Mouse (Mus musculus) stomach, postnatal 0 days (tissue): ENCODE measurements around the gene Sf3b6. TPM values are rescaled to one million over a fixed set of nuclear protein-coding genes. Genes with fewer than 3 reads are reported as not detected.
A peak's percentile ranks its signal among the peaks of the same experiment; 100 is the strongest.

Experiments
- ATAC-seq: fragments of 200-750 bp; cut with Nextera tagmentation; 2 replicates; pipeline ENCODE4 v1.8.0; 2017; ENCODE audit not compliant: low FRiP score, low TSS enrichment
- DNase-seq: peaks from one replicate; pipeline ENCODE4 v3.0.0-alpha.2; 2016; ENCODE audit warnings: low spot score
- H3K27ac ChIP-seq: fragments of 300-500 bp; sonication (generic); replicated peaks from 2 replicates; pipeline ENCODE4 v1.5.1; 2014; ENCODE audit warnings: mild to moderate bottlenecking, control low read depth
- H3K27me3 ChIP-seq: fragments of 300-500 bp; sonication (generic); 2 replicates; pipeline ENCODE4 v1.6.1; 2014; ENCODE audit warnings: low read length; ENCODE audit not compliant: control insufficient read depth, insufficient read depth
- H3K36me3 ChIP-seq: fragments of 300-500 bp; sonication (generic); 2 replicates; pipeline ENCODE4 v1.6.1; 2014; ENCODE audit warnings: low read length, mixed read lengths; ENCODE audit not compliant: control insufficient read depth, insufficient read depth
- H3K4me1 ChIP-seq: fragments of 300-500 bp; sonication (generic); replicated peaks from 2 replicates; pipeline ENCODE4 v1.6.1; 2014; ENCODE audit warnings: antibody characterized with exemption; ENCODE audit not compliant: control insufficient read depth, insufficient read depth
- H3K4me2 ChIP-seq: fragments of 300-500 bp; sonication (generic); replicated peaks from 2 replicates; pipeline ENCODE4 v1.6.1; 2014; ENCODE audit warnings: low read depth, mild to moderate bottlenecking, control low read depth, moderate library complexity
- H3K4me3 ChIP-seq: fragments of 300-500 bp; sonication (generic); 2 replicates; pipeline ENCODE4 v1.5.1; 2014; ENCODE audit warnings: low read depth, low read length, control low read depth
- H3K9ac ChIP-seq: fragments of 300-500 bp; sonication (generic); 2 replicates; pipeline ENCODE4 v1.6.1; 2014; ENCODE audit warnings: mild to moderate bottlenecking, low read length, control low read depth, mixed read lengths
- H3K9me3 ChIP-seq: fragments of 300-500 bp; sonication (generic); 2 replicates; pipeline ENCODE4 v1.6.1; 2016; ENCODE audit warnings: low read length; ENCODE audit not compliant: control insufficient read depth
- CTCF ChIP-seq: IDR thresholded peaks from 2 replicates; pipeline ENCODE4 v1.5.1; 2016; ENCODE audit warnings: antibody characterized with exemption, low read depth, mild to moderate bottlenecking, moderate library complexity
- EP300 ChIP-seq: optimal IDR thresholded peaks from 2 replicates; pipeline ENCODE3; 2016; ENCODE audit warnings: antibody characterized with exemption
- WGBS: fragments of 180-500 bp; shearing (Covaris S2); extraction: QIAGEN DNeasy Blood & Tissue Kit; methylation state at CpG from one replicate; pipeline ENCODE4 v1.1.7; 2014; 5-methylcytosine and 5-hydroxymethylcytosine counted together
- polyA plus RNA-seq: library from polyadenylated mRNA; unstranded; fragments of >200 nt; fragmentation: Nextera tagmentation; extraction: Ambion mirVana; gene quantifications from 2 replicates; pipeline ENCODE4 v1.2.1, GENCODE M21; 2015

Gene Sf3b6
- polyA plus RNA-seq, 1 experiment from 2014 or later, result 301 TPM

DNA sequence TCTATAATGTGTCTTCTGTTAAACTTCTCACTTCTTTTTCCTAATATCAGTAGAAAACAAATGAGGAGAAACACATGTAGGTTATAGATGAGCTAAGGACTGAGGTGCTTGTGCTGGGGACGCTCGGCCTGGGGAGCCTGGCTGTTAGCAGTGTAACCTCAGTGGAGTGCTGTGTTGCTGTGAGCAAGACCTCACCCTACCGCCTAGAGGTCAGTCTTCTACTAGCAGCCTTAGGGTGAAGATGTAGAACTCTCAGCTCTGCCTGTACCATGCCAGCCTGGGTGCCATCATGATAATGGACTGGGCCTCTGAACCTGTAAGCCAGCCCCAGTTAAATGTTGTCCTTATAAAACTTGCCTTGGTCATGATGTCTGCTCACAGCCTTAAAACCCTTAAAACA lies 9.9 kb downstream of the Sf3b6 start:
- H3K4me2 ChIP-seq, result no peak overlapping the region
- ATAC-seq, result no peak
- H3K4me3 ChIP-seq, result no peak overlapping the region
- no peaks in the 10 kb centered on the region for H3K36me3 ChIP-seq
- WGBS, result 80% methylated on average over 3 of the region's 3 CpGs
- H3K27ac ChIP-seq, result no peak overlapping the region
- no peak overlapping the region for H3K9ac ChIP-seq
- no peak for DNase-seq
- H3K4me1 ChIP-seq, result no peaks in the 10 kb centered on the region
- H3K27me3 ChIP-seq, result no peaks in the 10 kb centered on the region
- H3K9me3 ChIP-seq, result no peaks in the 10 kb centered on the region
- TF ChIP-seq EP300 (no peak), CTCF (no peak)

DNA sequence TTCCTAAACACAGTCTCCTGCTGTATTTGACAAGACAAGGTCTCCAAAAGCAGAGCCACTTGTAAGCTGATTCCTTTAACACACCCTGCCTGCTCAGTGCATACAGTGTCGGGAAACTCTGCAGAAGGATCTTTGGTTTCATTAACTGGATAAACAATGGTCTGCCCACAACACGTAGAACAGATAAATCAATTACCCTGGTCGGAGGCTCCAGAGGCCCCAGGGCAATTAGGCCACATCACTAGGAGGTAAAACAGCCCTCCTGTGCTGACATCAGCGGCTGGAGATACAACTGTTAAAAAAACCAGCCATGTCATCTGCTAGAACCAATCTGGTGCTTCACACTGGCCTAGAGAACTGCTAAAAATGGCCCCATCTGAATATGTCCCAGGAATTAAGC lies 19.6 kb downstream of the Sf3b6 start:
- ATAC-seq, result no peak

DNA sequence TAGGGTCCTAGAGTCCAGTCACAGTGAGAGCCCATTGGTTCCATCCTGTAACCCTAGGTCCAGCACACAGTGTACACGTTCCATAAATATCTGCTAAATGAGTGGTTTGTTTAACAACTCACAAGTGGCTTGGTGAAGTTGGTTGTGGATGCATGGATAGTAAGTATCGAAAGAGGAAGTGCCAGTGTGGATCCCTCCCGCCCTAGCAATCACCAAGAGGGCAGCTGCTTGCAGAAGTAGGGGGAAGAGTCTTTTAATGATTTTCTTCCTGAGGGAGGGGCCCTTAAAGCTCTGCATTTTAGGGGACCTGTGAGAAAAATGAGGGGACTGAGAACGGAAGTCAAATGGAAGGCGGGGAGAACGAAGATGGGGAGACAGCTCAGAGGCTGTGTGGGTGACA lies 22.7 kb downstream of the Sf3b6 start:
- Histone ChIP-seq H3K27ac (no peak overlapping the region), H3K4me3 (no peak overlapping the region), H3K27me3 (no peaks in the 10 kb centered on the region), H3K4me2 (no peak overlapping the region), H3K9me3 (no peaks in the 10 kb centered on the region), H3K9ac (no peak overlapping the region), H3K36me3 (no peaks in the 10 kb centered on the region), H3K4me1 (no peaks in the 10 kb centered on the region; the same call in 1 of the 2 replicates)
- ATAC-seq (no peak), DNase-seq (no peak)
- TF ChIP-seq CTCF (no peak), EP300 (no peak)
- WGBS, result 66% methylated on average over 6 of the region's 6 CpGs

More for the DNA sequence above, 19.6 kb downstream of the Sf3b6 start:
- Histone ChIP-seq H3K4me2 (no peak overlapping the region), H3K4me3 (no peak overlapping the region), H3K9ac (no peak overlapping the region), H3K36me3 (no peaks in the 10 kb centered on the region), H3K4me1 (no peaks in the 10 kb centered on the region; the same call in 1 of the 2 replicates), H3K27ac (no peak overlapping the region), H3K27me3 (no peaks in the 10 kb centered on the region), H3K9me3 (no peaks in the 10 kb centered on the region)
- no peak for DNase-seq
- WGBS, result 33% methylated on average over 4 of the region's 4 CpGs
- TF ChIP-seq CTCF, result no peak
- TF ChIP-seq EP300, result no peak

DNA sequence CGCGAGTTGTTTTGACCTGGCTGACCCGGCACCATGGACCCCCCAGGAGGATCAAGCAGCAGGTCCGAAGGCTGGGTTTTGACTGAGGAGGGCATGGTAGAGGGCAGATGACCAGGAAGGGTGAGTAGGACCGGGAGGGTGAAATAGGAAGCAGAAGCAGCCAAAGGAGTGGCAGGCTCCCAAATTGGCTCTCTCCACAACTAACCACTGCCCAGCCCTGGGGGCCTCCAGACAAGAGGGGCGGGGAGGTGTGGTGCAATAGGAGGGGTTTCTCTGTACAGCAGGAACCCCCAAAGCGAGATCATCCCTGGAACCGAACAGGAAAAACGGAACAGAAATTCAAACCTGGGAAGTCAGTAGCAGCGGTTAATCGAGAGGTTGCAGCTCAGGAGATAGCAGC lies 23.4 kb downstream of the Sf3b6 start:
- no peak for ATAC-seq
- no peak for DNase-seq
- Histone ChIP-seq H3K9me3 (no peaks in the 10 kb centered on the region), H3K9ac (peak overlapping the region; percentile 67; the same call in 1 of the 2 replicates), H3K4me2 (peak overlapping the region; percentile 100), H3K4me1 (no peaks in the 10 kb centered on the region; the same call in 1 of the 2 replicates), H3K27me3 (no peaks in the 10 kb centered on the region), H3K36me3 (no peaks in the 10 kb centered on the region), H3K27ac (no peak overlapping the region), H3K4me3 (peak overlapping the region; percentile 69)
- TF ChIP-seq EP300 (no peak), CTCF (no peak)
- WGBS, result 1% methylated on average over 11 of the region's 11 CpGs

DNA sequence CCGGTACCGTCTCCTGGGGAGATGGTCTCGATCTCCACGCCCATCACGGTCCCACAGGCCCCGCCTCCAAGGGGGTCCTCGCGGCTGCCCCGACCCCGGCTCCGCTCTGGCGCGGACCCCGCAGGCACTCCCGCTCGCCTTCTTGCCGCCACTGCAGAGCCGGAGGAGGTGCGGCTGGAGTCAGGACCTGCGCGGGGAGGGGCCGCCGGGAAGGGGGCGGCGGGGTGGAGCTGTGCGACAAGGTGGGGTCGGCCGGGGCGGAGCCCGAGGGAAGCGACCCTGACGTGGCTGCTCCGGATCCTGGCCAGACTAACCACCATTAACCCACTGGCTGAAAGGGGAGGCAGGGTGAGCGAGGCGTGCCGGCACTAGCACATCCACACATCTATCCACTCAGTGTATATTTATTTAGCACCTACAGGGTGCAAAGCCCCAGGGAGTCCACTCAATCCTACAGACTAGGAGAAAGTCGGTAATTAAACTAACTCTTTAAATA lies 24.1 kb downstream of the Sf3b6 start, which contains the start of gene Fkbp1b:
Gene Fkbp1b, minus strand, starts transcription at position 200 of the 496 bp plus-strand sequence.
- peak; percentile 58 for DNase-seq

DNA sequence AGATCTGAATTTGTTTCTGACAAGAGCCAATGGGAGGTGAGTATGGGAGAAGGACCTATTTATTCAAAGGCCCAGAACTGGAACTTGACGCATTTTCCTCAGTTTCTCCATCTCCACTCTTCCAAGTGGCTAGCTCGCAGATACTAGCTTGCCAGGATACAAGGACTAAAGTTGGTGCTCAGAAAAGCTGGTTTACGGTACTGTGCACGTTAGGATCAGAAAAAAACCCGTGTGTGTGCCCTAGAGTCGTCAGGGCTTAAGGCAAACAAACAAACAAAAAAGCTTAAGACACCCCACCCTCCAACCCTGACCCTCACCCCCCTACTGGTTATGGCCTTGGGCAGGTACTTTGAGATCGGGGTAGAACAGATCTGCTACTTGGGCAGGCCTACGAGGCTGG lies 25.1 kb downstream of the Sf3b6 start:
- no peak for ATAC-seq
- no peak overlapping the region for H3K9ac ChIP-seq
- H3K4me3 ChIP-seq, result no peak overlapping the region
- no peaks in the 10 kb centered on the region; the same call in 1 of the 2 replicates for H3K4me1 ChIP-seq
- DNase-seq, result no peak
- no peak for TF ChIP-seq CTCF
- H3K4me2 ChIP-seq, result no peak overlapping the region
- H3K36me3 ChIP-seq, result no peaks in the 10 kb centered on the region
- H3K9me3 ChIP-seq, result no peaks in the 10 kb centered on the region
- WGBS, result 88% methylated on average over 8 of the region's 8 CpGs
- H3K27me3 ChIP-seq, result no peaks in the 10 kb centered on the region
- no peak overlapping the region for H3K27ac ChIP-seq

More for the DNA sequence above, 24.1 kb downstream of the Sf3b6 start, which contains the start of gene Fkbp1b:
- Histone ChIP-seq H3K9me3 (no peaks in the 10 kb centered on the region), H3K9ac (peak within 1 kb of the TSS; percentile 67), H3K4me1 (no peaks in the 10 kb centered on the region; the same call in 1 of the 2 replicates), H3K27me3 (no peaks in the 10 kb centered on the region), H3K27ac (no peak within 1 kb of the TSS), H3K4me3 (peak within 1 kb of the TSS; percentile 69), H3K36me3 (no peaks in the 10 kb centered on the region), H3K4me2 (peak within 1 kb of the TSS; percentile 100)
- ATAC-seq, result peak; percentile 47
- TF ChIP-seq CTCF, result no peak
- no peak for TF ChIP-seq EP300
- WGBS, result 0% methylated on average over 33 of the region's 37 CpGs
